Mouse (Mus musculus) cerebellum, adult 8-10 months (tissue): Measurements from ENCODE around the gene Mylk3.

Source experiments
- DNase-seq: peaks from one replicate; pipeline ENCODE4 v3.0.0; 2022

The Mylk3 gene

DNA sequence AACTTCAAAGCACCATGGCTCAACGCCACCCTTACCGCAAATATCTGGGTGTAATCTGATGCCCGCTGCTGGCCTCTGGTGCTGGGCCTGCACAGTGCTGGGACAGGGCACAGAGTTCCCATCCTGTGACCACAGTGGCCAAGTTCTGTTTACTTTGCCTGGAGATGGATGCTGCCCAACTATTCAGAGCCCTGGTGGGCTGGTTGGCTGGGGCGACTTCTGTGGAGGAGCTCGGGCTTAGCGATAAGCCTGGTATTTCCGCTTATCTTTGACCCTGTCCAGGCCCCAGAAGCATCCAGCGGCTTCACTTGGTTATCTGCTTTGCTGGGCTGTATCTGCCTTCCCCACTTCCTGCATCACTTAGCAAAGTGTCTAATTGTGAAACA lies 5.3 kb downstream of the Mylk3 start:
- no peak for DNase-seq

- DNase-seq: no peak
Observed at GRCm38 (mm10) chr8:85380123-85380823, 5.9 kb downstream of the Mylk3 start.

- DNase-seq: no peak
Observed at GRCm38 (mm10) chr8:85379142-85379781, 6.9 kb downstream of the Mylk3 start.

DNA sequence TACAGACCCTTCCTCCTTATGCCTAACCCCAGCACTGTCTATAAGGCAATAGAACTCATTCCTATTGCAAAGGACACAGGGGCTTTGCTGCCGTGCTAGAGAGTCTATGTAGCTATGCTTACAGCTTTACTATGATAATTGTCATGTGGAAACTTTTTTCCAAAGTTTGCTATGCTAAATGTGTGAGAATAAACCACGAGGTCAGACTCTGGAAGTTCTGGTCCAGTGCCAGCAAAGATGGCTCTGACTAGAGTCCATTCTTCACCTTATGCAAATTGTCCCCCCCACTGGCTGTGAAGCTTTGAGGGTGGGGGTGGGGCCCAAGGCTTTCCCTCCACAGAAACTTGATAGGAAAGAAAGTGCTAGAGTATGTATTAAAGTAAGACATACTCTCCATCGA lies 9.6 kb downstream of the Mylk3 start:
- no peak for DNase-seq

- no peak for DNase-seq
Observed at GRCm38 (mm10) chr8:85374286-85374685, 11.9 kb downstream of the Mylk3 start.

GRCm38 (mm10) chr8:85373435-85374039 lies 12.6 kb downstream of the Mylk3 start:
- DNase-seq: no peak

DNA sequence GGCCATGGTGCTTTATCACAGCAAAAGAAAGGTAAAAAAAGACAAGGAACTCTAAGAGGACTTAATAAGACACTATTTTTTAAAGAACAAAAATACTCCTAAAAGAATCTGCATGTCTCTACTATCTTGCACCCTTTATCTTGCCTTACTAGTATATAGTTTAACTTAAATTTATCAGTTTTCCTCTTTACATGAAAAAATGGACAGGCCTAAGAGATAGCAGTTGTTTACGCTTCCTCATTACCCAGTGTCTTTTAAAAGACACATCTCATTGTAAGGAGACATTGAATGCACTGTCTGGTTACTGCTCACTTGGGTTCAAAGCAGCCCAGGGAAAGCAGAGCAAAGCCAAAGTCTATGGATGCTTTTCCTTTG lies 13.7 kb downstream of the Mylk3 start:
- DNase-seq: no peak

- no peak for DNase-seq
Observed at GRCm38 (mm10) chr8:85371736-85372464, 14.2 kb downstream of the Mylk3 start.

DNA sequence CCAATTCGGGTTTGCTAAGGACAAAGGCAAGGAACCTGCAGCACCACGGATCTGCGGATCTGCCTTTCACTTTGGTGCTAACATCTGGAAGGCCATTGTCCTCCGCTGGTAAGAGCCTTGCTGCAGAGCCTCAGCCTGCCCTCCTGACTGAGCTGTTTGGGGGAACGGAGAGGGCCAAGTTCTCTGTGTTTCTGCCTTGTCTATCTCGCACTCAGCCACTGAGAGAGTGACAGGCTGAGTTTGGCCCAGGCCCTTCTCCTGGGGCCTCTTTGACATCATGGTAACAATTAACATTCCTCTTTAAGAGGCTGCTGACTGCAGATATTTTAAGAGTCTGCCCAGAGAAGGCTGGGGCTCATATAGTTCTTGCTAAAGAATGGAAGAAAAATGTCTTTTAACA lies 21.0 kb downstream of the Mylk3 start:
- no peak for DNase-seq

- DNase-seq: no peak
Observed at GRCm38 (mm10) chr8:85364628-85365027, 21.5 kb downstream of the Mylk3 start.

DNA sequence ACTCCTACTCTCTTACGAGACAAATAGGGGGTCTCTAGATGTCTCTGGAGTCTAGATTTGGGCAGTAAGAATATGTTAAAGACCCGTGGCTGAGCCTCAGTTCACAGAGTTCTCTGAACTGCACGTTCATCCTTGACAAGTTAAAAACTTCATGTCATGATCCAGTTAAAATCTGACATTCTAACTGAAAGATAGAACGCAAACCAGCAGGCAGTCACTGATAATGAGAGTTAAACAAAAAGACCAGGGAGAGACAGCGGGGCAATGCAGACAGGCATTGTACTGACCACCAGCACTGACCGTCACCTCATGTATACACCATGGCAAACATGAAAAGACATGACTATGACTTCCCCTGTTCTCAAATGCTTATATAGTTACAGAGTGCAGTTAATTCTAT lies 22.7 kb downstream of the Mylk3 start:
- DNase-seq: no peak

DNA sequence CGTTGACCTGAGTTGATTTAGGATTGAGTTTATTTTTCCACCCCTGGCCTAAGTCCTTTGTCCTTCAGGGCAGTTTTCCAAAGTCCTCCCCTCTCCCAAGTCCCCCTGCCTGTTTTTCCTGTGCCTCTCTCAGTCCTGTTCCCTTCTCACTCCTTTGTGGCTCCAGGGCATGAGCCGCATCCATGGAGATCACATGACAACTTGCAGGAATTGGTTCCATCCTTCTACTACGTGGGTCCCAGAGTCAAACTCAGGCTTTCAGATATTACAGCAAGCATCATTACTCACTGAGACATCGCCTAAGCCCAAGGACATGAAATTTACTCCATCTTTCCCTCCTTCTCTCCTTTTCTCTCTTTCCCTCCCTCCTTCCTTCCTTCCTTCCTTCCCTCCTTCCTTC lies 23.9 kb downstream of the Mylk3 start:
- DNase-seq: no peak

DNA sequence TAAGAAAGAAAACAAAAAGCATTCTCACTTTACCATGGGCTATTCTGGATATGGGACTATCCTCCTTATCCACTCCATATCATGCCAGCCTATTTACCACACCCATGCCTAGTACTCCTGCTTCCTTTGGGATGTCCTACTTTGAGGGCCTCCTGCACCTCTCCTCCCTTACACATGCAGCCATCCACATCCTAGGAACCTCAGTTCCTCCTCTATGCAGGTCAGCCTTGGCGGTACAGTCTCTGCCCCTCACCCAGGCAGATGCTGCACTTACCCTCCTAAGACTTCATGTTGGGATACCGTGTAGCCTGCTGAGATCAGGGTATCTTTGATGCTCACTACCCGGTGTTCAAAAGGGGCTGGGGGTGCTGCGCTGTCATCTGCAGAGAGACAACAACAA lies 32.9 kb downstream of the Mylk3 start:
- no peak for DNase-seq

DNA sequence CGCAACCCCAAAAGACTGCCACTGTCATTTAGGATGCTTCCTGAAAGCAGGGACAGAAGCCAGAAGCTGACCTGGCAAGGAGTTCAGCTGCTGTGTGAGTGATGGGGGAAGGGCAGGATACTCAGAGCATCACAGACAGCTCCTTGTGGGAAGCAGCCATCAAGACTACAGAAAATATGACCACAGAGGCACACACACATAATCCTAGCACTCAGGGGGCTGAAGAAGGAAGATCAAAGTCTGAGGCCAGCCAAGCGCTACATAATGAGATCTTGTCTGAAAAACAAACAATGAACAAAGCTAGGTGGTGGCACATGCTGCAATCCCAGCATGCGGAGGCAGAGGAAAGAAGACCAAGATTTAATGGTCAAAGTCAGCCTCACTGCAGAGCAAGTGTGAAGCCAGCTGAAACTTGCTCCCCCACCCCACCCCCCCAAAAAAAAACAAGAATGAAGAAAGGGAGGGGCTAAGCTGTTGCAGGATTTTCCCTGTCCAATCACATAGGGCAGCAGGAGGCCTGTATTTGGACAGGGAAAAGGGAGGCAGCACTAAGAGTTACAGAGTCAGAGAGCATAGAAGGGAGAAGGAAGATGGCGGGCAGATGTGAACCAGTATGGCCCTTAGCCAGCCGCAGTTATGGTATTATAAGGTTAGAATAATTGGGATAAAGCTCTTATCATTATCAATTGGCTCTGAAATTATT lies 46.1 kb downstream of the Mylk3 start:
- DNase-seq: no peak

DNA sequence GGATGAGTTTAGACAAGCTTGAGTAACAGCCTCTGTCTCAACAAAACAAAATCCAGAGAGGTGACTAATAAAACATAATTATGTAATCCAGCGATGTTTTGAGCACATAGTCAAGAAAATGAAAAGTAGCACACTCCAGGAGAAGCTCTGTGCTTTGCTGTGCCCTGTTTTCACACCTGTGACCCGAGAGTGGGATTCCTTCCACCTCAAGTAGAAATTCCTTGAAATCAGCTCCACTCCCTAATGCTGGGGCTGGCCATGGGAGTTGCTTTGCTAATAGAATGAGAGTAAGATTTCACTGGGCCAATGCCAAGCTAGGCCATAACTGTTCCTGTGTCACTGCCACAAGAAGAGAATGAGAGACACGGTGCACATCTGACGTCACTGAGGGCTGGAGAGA lies 48.5 kb downstream of the Mylk3 start:
- DNase-seq: no peak

- DNase-seq: no peak
Observed at GRCm38 (mm10) chr8:85336211-85336933, 49.8 kb downstream of the Mylk3 start.

DNA sequence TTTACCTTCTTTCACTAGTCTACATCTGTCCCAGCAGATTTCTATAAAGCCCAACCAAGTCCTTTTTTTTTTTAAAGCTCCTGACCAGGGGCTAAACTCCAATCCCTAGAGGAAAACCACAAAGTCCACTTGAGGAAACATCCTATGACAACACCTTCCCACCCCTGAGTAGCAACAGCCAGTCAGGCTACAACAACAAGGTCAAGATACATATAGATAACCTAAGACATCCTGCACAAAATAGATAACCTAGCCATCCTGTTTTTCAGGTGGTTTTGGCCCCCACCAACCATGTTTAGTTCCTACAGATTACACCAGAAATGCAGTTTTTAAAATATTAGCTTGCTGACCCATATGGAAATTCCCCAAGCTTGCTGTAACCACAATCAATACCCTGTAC lies 51.0 kb downstream of the Mylk3 start:
- no peak for DNase-seq

DNA sequence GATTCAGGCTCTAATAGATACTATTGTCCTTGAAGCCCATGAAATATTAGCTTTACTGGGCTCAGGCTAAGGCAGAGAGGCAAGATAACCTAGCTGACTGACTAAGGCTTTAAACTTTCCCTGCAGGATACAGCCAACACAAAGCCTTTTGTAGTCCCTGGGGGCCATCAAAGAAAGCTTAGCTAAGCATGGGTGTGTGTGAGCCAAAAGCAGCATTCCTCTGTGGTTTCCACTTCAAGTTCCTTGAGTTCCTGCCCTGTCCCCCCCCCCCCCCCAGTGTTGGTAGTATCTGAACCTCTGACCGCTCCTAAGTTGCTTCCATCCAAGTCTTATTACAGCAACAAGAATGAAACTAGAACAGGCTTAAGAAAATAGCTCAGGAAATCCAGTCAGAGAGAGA lies 56.6 kb downstream of the Mylk3 start:
- no peak for DNase-seq

- DNase-seq: no peak
Observed at GRCm38 (mm10) chr8:85327036-85327435, 59.1 kb downstream of the Mylk3 start.

DNA sequence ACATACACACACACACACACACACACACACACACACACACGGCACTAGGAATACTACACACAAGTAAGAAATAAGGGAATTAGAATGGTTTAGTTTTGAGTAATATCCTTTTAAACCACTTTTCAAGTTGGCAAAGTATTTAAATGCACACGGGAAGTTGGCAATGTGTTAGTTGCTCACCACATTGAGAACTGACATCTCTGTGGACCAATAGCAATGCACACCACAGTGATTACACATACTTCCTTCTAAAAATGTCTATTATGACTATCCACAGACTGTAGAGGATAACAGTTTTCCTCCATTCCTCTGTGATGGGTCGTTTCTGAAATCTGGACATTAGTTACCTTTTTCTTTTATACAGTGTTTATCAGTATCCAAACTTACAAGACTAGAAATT lies 63.1 kb downstream of the Mylk3 start:
- no peak for DNase-seq

DNA sequence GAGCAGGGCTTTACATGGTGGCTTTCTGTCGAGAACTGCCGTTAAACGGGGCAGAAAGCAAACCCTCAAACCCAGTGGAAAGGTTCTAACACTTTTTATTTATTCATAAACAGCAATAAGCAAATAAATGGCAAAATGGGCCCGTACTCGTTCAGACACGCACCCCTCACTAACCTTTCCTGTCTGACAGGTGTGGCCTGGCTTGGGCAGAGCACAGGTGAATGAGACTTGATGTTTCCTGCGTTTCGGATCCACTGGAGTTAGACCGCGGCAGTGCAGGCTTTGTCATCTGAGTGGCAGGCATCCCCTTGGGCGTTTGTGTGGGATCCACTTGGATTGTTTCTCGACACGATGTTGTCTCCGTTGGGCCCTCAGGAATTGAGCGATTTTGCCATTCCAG lies 64.2 kb downstream of the Mylk3 start:
- no peak for DNase-seq

DNA sequence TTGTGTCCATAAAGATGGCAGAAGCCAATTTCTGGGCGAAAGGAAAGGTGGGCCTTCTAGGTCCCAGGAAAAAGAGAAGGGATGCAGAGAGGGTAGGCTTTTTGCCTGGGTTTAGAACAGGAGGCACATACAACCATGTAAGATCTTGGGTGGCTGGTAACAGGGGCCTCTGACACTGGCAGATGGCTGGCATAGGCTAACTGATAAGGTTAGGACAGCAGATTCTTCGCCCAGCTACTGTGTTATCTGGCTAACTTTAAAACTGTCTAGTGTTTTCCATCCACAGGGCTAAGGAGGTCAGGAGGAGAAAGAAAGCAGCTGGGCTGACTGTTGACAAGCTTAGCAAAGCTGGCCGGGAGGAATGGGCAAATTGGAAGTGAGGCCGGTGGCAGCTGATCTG lies 67.6 kb downstream of the Mylk3 start:
- DNase-seq: no peak

DNA sequence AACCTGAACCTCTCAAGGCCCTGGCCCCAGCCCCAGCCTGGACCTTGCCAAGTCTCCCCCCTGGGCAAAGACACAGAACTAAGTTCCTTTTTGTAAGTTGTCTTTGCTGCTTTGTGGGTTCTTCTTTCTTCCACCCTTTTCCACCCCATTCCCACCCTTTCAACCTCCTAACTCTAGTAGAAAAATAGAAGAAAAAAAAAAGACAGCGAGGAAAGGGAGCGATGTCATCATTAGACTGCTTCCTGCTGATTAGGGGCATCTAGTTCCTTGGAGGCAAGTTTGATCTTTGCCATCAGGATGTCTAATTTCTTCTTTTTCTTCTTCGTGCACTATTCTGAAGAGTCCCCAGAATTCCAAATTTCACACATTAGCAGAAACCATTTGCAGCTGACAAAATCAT lies 73.1 kb downstream of the Mylk3 start:
- no peak for DNase-seq
